Mouse (Mus musculus) fibroblast of lung, adult 2 months (primary cell): ENCODE measurements around the gene Phactr4.

Source experiments
- DNase-seq: peaks from one replicate; pipeline ENCODE4 v3.0.0-alpha.2; 2011; ENCODE audit warnings: low read depth

The Phactr4 gene

GRCm38 (mm10) chr4:132411322-132412094 is 10.8 kb downstream of the Phactr4 start:
- DNase-seq: no peak

GRCm38 (mm10) chr4:132409587-132410229 is 12.6 kb downstream of the Phactr4 start:
- DNase-seq: no peak

DNA sequence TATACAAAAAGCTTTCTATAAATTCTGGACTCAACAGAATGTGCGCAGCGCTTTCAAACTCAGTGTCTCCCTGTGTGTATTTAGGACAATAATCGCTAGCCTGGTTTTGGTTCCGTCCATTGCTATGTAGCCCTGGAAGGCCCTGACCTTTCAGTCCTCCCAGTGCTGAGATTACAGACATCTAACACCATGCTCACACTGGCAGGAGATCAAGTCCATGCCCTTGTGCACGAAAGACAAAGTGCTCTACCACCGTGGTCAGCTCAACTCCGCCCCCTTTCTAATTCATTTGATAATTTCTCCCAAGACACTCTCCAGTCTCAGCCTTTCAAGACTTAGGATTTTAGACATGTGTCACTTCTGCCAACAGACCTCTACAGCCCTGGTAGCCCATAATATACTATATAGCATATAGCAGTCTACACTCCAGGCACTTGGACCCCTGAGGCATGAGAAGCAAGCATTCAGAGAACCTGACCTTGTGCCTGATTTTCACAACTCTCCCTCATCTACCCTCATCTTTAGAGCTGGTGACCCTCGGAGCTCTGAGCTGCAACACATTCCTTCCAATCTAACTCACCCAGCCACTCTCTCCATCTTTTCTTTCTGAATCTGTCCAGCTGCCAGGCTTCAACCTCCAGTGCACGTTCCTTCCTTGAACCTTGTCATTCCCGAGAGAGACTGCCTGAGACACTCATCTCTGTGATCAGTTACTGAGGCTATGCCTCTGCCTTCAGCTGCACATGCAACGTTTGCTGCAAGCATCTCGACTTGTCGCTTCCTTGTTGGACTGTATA is 15.7 kb downstream of the Phactr4 start:
- DNase-seq: no peak

DNA sequence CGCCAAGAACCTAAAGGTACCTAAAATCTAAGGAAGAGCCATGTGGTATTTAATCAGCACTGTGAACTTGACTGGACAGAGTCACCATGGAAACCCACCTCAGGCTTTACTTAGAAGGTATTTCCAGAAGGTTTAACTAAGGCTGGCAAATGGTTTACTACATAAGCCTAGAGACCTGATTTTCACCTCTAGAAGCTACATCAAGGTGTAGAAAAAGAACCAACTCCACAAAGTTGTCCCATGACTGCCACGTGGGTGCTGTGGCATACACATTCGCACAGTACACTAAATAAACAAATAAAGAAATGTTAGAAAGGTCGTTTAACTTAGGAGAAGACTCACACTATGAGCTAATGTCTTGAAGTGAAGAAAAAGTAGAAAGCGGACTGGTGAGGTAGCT is 17.7 kb downstream of the Phactr4 start:
- DNase-seq: no peak

GRCm38 (mm10) chr4:132403063-132403660 is 19.1 kb downstream of the Phactr4 start:
- DNase-seq: peak; percentile 69

GRCm38 (mm10) chr4:132401016-132401415 is 21.3 kb downstream of the Phactr4 start:
- DNase-seq: no peak

DNA sequence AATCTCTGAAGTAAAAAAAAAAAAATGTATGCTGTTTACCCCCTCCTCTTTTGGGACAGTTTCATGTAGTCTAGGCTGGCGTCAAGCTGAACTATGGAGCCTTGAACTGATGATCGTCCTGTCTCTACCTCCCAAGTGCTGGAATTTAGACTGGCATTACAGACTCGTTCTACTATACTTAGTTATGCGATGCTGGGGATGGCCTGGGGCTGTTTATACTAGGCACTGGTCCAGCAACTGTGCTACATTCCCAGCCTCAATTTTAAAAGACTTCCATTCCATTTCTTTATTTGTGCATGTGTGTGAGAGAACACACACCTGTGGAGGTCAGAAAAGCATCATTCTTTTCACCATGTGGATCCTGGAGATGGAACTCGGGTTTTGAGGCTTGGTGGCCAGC is 23.4 kb downstream of the Phactr4 start:
- no peak for DNase-seq

DNA sequence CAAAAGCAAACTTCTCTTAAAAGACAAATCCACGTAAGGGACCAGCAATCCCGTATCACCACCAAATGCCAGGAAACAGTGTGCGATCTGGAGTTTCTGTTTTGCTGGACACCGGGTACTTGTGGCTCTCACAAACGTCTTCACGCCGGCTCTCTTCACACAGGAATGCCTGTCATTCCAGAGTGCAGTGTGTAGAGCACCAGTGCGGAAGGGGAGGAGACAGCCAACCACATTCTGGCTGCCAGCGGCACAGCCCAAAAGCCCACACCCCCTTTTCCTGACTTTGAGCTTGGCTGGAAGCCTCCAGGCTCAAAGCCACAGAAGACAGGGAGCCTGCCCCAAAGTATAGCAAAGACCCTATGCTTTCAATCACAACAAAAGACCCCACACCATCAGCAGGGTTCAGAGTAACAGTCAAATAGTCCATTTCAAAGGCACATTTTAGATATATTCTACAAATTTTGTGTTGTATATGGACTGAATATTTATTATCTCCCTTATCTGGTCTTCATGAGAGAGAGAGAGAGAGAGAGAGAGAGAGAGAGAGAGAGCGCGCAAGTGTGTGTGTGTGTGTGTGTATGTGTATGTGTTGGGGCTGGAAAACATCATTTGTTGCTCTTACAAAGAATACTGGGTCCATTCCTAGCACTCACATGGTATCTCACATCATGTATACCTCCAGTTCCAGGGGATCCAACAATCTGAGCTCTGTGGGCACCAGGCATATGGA is 24.1 kb downstream of the Phactr4 start:
- peak; percentile 69 for DNase-seq

DNA sequence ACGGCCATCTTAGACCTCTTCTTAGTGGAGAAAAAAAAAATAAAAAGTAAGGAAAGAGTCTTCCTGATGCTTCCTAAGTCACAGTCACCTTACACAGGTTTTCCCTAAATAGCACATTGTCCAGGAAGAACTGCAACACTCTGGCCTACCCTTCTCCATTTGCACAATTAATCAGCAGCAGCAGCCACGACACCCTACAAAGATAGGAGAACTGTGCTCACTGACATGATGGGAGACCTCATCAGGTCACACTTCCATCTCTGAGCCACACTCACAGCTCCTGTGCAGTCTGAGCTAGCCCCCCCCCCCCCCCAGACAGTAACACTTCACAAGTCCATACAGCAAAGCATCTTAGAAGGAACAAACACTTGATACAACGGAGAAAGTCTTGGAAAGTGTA is 25.2 kb downstream of the Phactr4 start:
- no peak for DNase-seq

GRCm38 (mm10) chr4:132396251-132396650 is 26.0 kb downstream of the Phactr4 start:
- no peak for DNase-seq

GRCm38 (mm10) chr4:132391063-132391740 is 31.1 kb downstream of the Phactr4 start:
- DNase-seq: no peak

GRCm38 (mm10) chr4:132389302-132389701 is 33.0 kb downstream of the Phactr4 start:
- DNase-seq: no peak

GRCm38 (mm10) chr4:132387617-132388016 is 34.7 kb downstream of the Phactr4 start:
- DNase-seq: no peak

- DNase-seq: no peak
Measured at GRCm38 (mm10) chr4:132386846-132387245, 35.4 kb downstream of the Phactr4 start.

DNA sequence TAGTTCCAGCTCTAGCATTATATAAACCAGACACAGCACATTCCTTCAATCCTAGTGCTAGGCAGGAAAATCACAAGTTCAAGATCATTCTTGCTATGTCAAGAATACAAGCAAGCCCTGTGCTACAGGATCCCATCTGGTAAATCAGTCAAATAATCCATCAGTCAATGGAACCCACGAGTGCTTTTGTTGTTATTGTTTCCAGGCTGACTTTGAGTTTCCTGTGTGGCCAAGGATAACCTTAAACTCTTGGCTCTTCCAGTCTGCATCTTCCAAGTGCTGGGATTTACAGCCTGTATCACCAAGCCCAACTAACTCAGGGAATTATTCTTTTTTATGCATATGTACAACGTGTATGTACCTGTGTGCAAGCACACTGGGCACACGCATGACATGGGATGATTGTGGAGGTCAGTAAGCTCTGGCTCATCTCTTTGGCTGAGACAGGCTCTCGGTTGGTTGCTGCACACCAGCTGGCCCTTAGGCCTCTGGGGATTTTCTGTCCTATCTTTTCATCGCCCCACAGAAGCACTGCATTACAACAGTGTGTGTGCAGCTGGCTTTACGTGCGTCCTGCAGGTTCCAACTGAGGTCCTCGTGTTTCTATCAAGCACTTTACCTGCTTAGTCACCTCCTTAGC is 36.4 kb downstream of the Phactr4 start:
- DNase-seq: no peak

DNA sequence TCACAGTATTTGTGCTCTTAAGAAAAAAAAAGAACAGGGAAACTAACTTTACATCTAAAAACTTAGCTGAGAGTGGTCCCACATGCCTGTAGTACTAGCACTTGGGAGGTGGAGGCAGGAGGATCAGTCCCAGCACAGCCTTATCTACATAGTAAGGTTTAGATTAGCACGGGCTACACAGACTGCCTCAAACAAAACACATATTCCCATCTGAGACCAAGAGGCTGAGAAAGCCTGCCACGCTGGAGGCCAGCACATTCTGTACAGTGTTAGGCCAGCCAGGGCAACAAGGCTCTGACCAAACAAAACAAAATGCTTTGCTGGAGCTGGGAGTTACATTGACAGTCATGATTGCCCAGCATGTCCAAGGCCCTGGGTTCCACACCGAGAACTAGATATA is 38.8 kb downstream of the Phactr4 start:
- no peak for DNase-seq

GRCm38 (mm10) chr4:132382296-132382695 is 40.0 kb downstream of the Phactr4 start:
- no peak for DNase-seq

- no peak for DNase-seq
Measured at GRCm38 (mm10) chr4:132380965-132381616, 41.2 kb downstream of the Phactr4 start.

GRCm38 (mm10) chr4:132373820-132374219 is 48.5 kb downstream of the Phactr4 start:
- DNase-seq: no peak
